Mouse (Mus musculus): ENCODE measurements around the gene Plppr2. TPM values are rescaled to one million over a fixed set of nuclear protein-coding genes. Genes with fewer than 3 reads are reported as not detected.

Gene Plppr2
- total RNA-seq, 4 experiments from 2014 or later = 2.1 to 3.8 (median 3.2) TPM

GRCm38 (mm10) chr9:21961366-21961980, 24.6 kb downstream of the Plppr2 start:
- DNase-seq (ENCODE audit: low spot score) = no peak

- no peak for DNase-seq (ENCODE audit: low spot score)
These were observed 25.2 kb downstream of the Plppr2 start for GRCm38 (mm10) chr9:21962010-21962409.

- DNase-seq (ENCODE audit: low spot score) = peak; percentile 58
These were observed 25.7 kb downstream of the Plppr2 start for GRCm38 (mm10) chr9:21962416-21963059.

- DNase-seq (ENCODE audit: low spot score) = peak; percentile 65
These were observed 26.6 kb downstream of the Plppr2 start, which contains the start of gene Epor for GRCm38 (mm10) chr9:21963417-21963816. Gene Epor, minus strand, starts transcription at chr9:21963506.

GRCm38 (mm10) chr9:21968883-21969282, 32.0 kb downstream of the Plppr2 start:
- no peak for DNase-seq (ENCODE audit: low spot score)

GRCm38 (mm10) chr9:21969304-21969703, 32.5 kb downstream of the Plppr2 start:
- no peak for DNase-seq (ENCODE audit: low spot score)

- no peak for DNase-seq (ENCODE audit: low spot score)
These were observed 39.9 kb downstream of the Plppr2 start for GRCm38 (mm10) chr9:21976626-21977175.

- DNase-seq (ENCODE audit: low spot score) = no peak
These were observed 40.5 kb downstream of the Plppr2 start for GRCm38 (mm10) chr9:21977331-21977730.

- DNase-seq (ENCODE audit: low spot score) = peak; percentile 31
These were observed 41.1 kb downstream of the Plppr2 start for GRCm38 (mm10) chr9:21977972-21978371.

GRCm38 (mm10) chr9:21978398-21979128, 41.7 kb downstream of the Plppr2 start:
- no peak for DNase-seq (ENCODE audit: low spot score)

GRCm38 (mm10) chr9:21983911-21984310, 47.1 kb downstream of the Plppr2 start:
- DNase-seq (ENCODE audit: low spot score) = no peak

GRCm38 (mm10) chr9:21987592-21988342, 50.9 kb downstream of the Plppr2 start:
- no peak for DNase-seq (ENCODE audit: low spot score)

- DNase-seq (ENCODE audit: low spot score) = no peak
These were observed 51.7 kb downstream of the Plppr2 start for GRCm38 (mm10) chr9:21988421-21989101.

- peak; percentile 45 for DNase-seq (ENCODE audit: low spot score)
These were observed 52.6 kb downstream of the Plppr2 start, which contains the start of gene Rgl3 for GRCm38 (mm10) chr9:21989230-21990110. Gene Rgl3, minus strand, starts transcription at chr9:21989446.

- no peak for DNase-seq (ENCODE audit: low spot score)
These were observed 55.4 kb downstream of the Plppr2 start for GRCm38 (mm10) chr9:21992227-21992626.

GRCm38 (mm10) chr9:21996178-21996867, 59.5 kb downstream of the Plppr2 start:
- DNase-seq (ENCODE audit: low spot score) = no peak
